Mouse (Mus musculus): Measurements from ENCODE around the gene Olfr46.
"Not testable (repeated sequence)": the region's sequence is repeated elsewhere in the genome, so short reads cannot be mapped to it uniquely, and the experiment has no call there.

Olfr46 gene

DNA sequence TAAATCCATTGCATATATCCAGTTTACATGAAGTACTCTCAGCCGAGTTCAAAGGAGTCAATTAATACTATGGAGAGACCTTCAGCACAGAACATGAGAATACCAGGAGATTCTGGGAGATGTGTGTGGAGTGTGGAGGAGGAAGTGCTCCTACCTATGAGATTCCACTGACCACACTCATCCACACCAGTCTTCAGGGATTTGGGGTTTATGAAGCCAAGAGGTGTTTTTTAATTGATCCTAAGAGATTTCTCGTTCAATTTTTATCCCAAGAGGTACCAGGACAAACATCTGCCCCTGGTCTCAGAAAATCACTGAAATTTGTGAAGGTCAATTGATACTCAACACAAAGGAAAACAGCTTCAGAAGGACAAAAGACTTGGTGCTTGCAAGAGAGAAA, at the start of gene Olfr46:
Olfr46 (plus strand) TSS at position 301 of the 400 bp plus-strand sequence.
- not testable (repeated sequence) for DNase-seq (ENCODE audit: low read depth, low spot score)

DNA sequence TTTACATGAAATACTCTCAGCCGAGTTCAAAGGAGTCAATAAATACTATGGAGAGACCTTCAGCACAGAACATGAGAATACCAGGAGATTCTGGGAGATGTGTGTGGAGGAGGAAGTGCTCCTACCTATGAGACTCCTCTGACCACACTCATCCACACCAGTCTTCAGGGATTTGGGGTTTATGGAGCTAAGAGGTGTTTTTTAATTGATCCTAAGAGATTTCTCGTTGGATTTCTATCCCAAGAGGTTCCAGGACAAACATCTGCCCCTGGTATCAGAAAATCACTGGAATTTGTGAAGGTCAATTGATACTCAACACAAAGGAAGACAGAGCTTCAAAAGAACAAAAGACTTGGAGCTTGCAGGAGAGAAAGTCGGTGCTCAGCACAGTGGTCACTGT, 33.5 kb upstream of the Olfr46 start, which contains the start of gene Olfr538:
Olfr538 (plus strand) TSS at position 301 of the 400 bp plus-strand sequence.
- no peak for DNase-seq (ENCODE audit: low read depth, low spot score)

DNA sequence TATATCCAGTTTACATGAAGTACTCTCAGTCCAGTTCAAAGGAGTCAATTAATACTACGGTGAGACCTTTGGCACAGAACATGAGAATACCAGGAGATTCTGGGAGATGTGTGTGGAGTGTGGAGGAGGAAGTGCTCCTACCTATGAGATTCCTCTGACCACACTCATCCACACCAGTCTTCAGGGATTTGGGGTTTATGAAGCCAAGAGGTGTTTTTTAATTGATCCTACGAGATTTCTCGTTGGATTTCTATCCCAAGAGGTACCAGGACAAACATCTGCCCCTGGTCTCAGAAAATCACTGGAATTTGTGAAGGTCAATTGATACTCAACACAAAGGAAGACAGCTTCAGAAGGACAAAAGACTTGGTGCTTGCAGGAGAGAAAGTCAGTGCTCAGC, 27.6 kb downstream of the Olfr46 start, which contains the start of gene Olfr61:
Olfr61 (plus strand) TSS at position 301 of the 400 bp plus-strand sequence.
- DNase-seq (ENCODE audit: low read depth, low spot score), result not testable (repeated sequence)

DNA sequence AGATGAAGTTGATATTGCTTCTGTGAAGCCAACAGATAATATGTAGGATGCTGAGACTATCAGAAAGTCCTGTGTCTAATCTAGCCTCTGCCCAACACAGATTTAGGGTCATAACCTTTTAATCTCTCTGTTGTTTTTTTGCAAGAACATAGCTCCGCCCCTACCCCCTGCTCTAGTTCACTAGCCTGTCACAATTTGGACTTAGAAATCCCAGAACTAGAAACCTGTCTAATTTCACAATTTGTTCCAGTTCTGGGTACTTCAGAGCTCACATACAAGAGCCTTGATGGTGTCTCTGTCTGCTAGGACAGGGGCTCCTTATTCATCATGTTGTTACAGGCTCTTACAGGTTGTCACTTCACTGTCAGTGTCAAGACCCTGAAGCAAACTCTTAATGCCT, 29.5 kb downstream of the Olfr46 start:
- no peak for DNase-seq (ENCODE audit: low read depth, low spot score)

DNA sequence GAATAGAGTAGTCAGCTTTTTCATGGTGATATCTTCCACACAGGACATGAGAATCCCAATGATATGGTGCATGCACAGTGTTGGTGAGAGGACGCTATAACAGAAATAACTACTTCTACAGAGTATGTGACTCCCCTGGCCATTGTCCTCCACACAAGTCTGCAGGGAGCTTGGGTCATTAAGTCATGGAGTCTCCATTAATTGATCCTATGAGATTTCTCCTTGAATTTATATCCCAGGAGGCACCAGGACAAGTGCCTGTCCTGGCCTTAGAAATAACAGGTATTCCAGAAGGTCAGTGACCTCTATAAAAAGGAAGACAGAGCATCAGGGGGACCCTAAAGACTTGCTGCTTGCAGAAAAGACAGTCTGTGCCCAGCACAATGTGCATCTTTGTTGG, 45.1 kb downstream of the Olfr46 start, which contains the start of gene Olfr53:
Olfr53 (plus strand) TSS at position 301 of the 400 bp plus-strand sequence.
- DNase-seq (ENCODE audit: low read depth, low spot score), result no peak

DNA sequence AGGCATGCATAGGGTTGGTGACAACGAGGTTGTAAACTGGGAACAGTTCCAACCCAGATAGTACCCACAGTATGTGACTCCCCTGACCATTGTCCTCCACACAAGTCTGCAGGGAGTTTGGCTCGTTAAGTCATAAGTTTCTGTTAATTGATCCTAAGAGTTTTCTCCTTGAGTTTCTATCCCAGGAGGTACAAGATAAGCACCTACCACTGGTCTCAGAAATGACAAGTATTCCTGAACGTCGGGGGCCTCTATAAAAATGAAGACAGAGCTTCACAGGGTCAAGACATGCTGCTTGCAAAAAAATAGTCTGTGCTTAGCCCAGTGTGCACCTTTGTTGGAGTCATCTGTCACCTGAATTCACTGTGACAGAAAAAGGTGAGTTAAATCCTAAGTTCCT, 58.6 kb downstream of the Olfr46 start, which contains the start of gene Olfr539:
Olfr539 (plus strand) TSS at position 301 of the 400 bp plus-strand sequence.
- no peak for DNase-seq (ENCODE audit: low read depth, low spot score)
